Mouse (Mus musculus) lung, adult 2 months (tissue): ENCODE results near the gene Abcc3.

Experiments used
- CTCF ChIP-seq: fragments of 200-500 bp; IDR thresholded peaks from 2 replicates; pipeline ENCODE4 v1.5.1; 2011; ENCODE audit warnings: mild to moderate bottlenecking, low read length, control low read depth; ENCODE audit not compliant: insufficient read depth
- POLR2A ChIP-seq: fragments of 200-500 bp; IDR thresholded peaks from 2 replicates; pipeline ENCODE4 v1.6.1; 2011; ENCODE audit warnings: low read depth, mild to moderate bottlenecking, control low read depth, low read length, borderline replicate concordance; ENCODE audit errors: extremely low read depth

DNA sequence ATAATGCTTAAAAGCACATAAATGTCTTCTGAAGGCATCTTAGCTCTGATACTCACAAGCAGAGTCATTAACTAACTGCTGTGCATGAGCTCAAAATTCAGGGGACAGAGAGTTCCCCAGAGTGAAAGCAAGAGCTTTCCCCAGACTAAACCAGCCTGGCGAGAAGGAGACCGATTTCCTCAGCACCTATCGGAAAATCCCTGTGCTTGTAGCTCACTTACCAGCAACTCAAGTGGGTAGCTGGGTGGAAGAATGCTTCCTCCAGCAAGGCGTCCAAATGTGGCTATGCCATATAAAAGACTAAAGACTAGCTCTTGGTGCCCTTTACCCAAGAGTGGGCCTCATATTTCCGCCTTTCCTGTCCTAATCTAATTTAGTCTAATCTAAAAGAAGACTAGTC lies 9.9 kb upstream of the Abcc3 start:
- TF ChIP-seq CTCF (no peak), POLR2A (no peak)
